Mouse (Mus musculus) cerebellum, postnatal 14 days (tissue): Measurements from ENCODE around the gene Atf1.
"Not testable (repeated sequence)": the region's sequence is repeated elsewhere in the genome, so short reads cannot be mapped to it uniquely, and the experiment has no call there.

Source experiments
- DNase-seq, 2 experiments: peaks; one replicate each; pipeline ENCODE4 v3.0.0; 2021; ENCODE audit warnings: mixed read lengths in 2 of 2

Atf1 gene

GRCm38 (mm10) chr15:100263246-100263905 is 35.8 kb downstream of the Atf1 start:
- DNase-seq: peak; percentile 29 to 47

GRCm38 (mm10) chr15:100265586-100266325 is 38.1 kb downstream of the Atf1 start:
- DNase-seq: no peak

- DNase-seq: no peak
Observed at GRCm38 (mm10) chr15:100268916-100269315, 41.3 kb downstream of the Atf1 start.

- DNase-seq: no peak
Observed at GRCm38 (mm10) chr15:100269776-100270175, 42.2 kb downstream of the Atf1 start.

GRCm38 (mm10) chr15:100270609-100271008 is 43.0 kb downstream of the Atf1 start:
- not testable (repeated sequence) for DNase-seq

GRCm38 (mm10) chr15:100271411-100271810 is 43.8 kb downstream of the Atf1 start:
- no peak for DNase-seq

- DNase-seq: not testable (repeated sequence)
Observed at GRCm38 (mm10) chr15:100273791-100274308, 46.2 kb downstream of the Atf1 start.

- no peak for DNase-seq
Observed at GRCm38 (mm10) chr15:100274790-100275559, 47.4 kb downstream of the Atf1 start.

- DNase-seq: no peak
Observed at GRCm38 (mm10) chr15:100276403-100276802, 48.8 kb downstream of the Atf1 start.

- DNase-seq: no peak
Observed at GRCm38 (mm10) chr15:100277586-100277985, 50.0 kb downstream of the Atf1 start.

GRCm38 (mm10) chr15:100280626-100281025 is 53.0 kb downstream of the Atf1 start, which contains the start of gene Tmprss12:
TSS of gene Tmprss12 (plus strand) at chr15:100280837.
- DNase-seq: no peak

- DNase-seq: no peak
Observed at GRCm38 (mm10) chr15:100288980-100289379, 61.4 kb downstream of the Atf1 start.

GRCm38 (mm10) chr15:100290858-100291257 is 63.2 kb downstream of the Atf1 start:
- DNase-seq: no peak

- DNase-seq: no peak
Observed at GRCm38 (mm10) chr15:100292326-100292725, 64.7 kb downstream of the Atf1 start.

- DNase-seq: no peak
Observed at GRCm38 (mm10) chr15:100297856-100298255, 70.2 kb downstream of the Atf1 start.

- no peak for DNase-seq
Observed at GRCm38 (mm10) chr15:100300499-100300898, 72.9 kb downstream of the Atf1 start.

- DNase-seq: no peak
Observed at GRCm38 (mm10) chr15:100301556-100301955, 73.9 kb downstream of the Atf1 start.

GRCm38 (mm10) chr15:100303428-100304018 is 75.9 kb downstream of the Atf1 start:
- no peak for DNase-seq

- DNase-seq: peak; percentile 89
Observed at GRCm38 (mm10) chr15:100304019-100304991, 76.7 kb downstream of the Atf1 start, which contains the start of gene Mettl7a1. TSS of gene Mettl7a1 (plus strand) at chr15:100304140.

GRCm38 (mm10) chr15:100306201-100306600 is 78.6 kb downstream of the Atf1 start:
- no peak for DNase-seq

- DNase-seq: peak; percentile 47 to 62
Observed at GRCm38 (mm10) chr15:100307438-100308096, 79.9 kb downstream of the Atf1 start.
